Mouse (Mus musculus) neural tube, embryonic 15.5 days (tissue): Measurements from ENCODE around the gene Oscar. TPM values are rescaled to one million over a fixed set of nuclear protein-coding genes. Genes with fewer than 3 reads are reported as not detected.

ENCODE experiments used
- ATAC-seq: fragments of 200-750 bp; cut with Nextera tagmentation; 2 replicates; pipeline ENCODE4 v1.8.0; 2017; ENCODE audit warnings: mild to moderate bottlenecking, moderate TSS enrichment, moderate library complexity; ENCODE audit not compliant: low FRiP score
- H3K27ac ChIP-seq: fragments of 300-500 bp; sonication (generic); replicated peaks from 2 replicates; pipeline ENCODE4 v1.5.1; 2015; ENCODE audit warnings: mild to moderate bottlenecking, inconsistent platforms
- H3K27me3 ChIP-seq: fragments of 300-500 bp; sonication (generic); replicated peaks from 2 replicates; pipeline ENCODE4 v1.6.1; 2015; ENCODE audit warnings: inconsistent platforms
- H3K36me3 ChIP-seq: fragments of 300-500 bp; sonication (generic); 2 replicates; pipeline ENCODE4 v1.6.1; 2015; ENCODE audit warnings: inconsistent platforms
- H3K4me1 ChIP-seq: fragments of 300-500 bp; sonication (generic); 2 replicates; pipeline ENCODE4 v1.6.1; 2015; ENCODE audit warnings: inconsistent platforms
- H3K4me2 ChIP-seq: fragments of 300-500 bp; sonication (generic); 2 replicates; pipeline ENCODE4 v1.6.1; 2015; ENCODE audit warnings: inconsistent platforms, mild to moderate bottlenecking, moderate library complexity
- H3K4me3 ChIP-seq: fragments of 300-500 bp; sonication (generic); replicated peaks from 2 replicates; pipeline ENCODE4 v1.5.1; 2015; ENCODE audit warnings: mild to moderate bottlenecking, inconsistent platforms
- H3K9ac ChIP-seq: fragments of 300-500 bp; sonication (generic); replicated peaks from 2 replicates; pipeline ENCODE4 v1.6.1; 2015; ENCODE audit warnings: mild to moderate bottlenecking, inconsistent platforms
- H3K9me3 ChIP-seq: fragments of 300-500 bp; sonication (generic); replicated peaks from 2 replicates; pipeline ENCODE4 v1.6.1; 2016; ENCODE audit warnings: inconsistent platforms
- WGBS: fragments of 180-500 bp; shearing (Covaris S2); methylation state at CpG from one replicate; pipeline ENCODE4 v1.1.7; 2015; ENCODE audit warnings: mixed read lengths; 5-methylcytosine and 5-hydroxymethylcytosine counted together
- polyA plus RNA-seq: library from polyadenylated mRNA; unstranded; fragments of >200 nt; fragmentation: Nextera tagmentation; extraction: Ambion mirVana; gene quantifications from 2 replicates; pipeline ENCODE4 v1.2.1, GENCODE M21; 2015

Gene Oscar
- polyA plus RNA-seq, 1 experiment from 2014 or later: 0.38 TPM

DNA sequence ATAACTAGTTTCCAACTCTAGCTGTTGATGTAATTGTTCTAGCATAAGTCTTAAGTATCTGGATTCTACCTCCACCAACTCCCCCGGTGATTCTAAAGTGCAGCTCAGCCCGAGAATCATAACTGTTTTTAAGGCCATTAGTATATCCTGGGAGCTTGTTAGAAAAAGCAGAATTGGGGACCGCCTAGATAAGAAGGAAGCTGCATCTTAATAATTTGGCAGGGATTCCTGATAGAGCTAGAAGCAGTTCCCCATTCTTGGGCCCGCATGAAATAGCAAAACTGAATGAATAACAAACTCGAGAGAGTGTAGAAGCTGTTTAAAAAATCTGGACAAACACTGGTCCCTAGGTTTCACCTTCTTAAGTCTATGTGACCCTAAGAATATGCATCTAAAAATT lies 27.5 kb upstream of the Oscar start:
- Histone ChIP-seq H3K27me3 (no peaks in the 10 kb centered on the region), H3K27ac (no peak overlapping the region), H3K4me3 (no peak overlapping the region), H3K9ac (peak overlapping the region; percentile 40; the same call in 1 of the 2 replicates), H3K4me1 (peaks cover 32% of the 10 kb centered on the region), H3K4me2 (peak overlapping the region; percentile 80), H3K36me3 (peaks cover 23% of the 10 kb centered on the region), H3K9me3 (no peaks in the 10 kb centered on the region)
- ATAC-seq: no peak
- WGBS: 71% methylated on average over 5 of the region's 5 CpGs

DNA sequence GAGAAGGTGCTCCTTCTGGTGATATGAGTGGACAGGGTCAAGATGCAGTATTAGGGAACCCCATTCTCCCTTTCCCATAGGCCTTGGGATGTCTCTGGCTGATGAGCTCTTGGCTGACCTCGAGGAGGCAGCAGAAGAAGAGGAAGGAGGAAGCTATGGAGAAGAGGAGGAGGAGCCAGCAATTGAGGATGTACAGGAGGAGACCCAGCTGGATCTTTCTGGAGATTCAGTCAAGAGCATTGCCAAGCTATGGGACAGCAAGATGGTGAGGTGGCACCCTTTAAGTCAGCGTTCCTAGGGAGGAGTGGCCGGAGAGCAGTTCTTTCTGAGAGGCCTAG lies 14.5 kb upstream of the Oscar start:
- Histone ChIP-seq H3K4me1 (peaks cover 34% of the 10 kb centered on the region), H3K9ac (peak overlapping the region; percentile 72), H3K27me3 (no peaks in the 10 kb centered on the region), H3K4me3 (peak overlapping the region; percentile 74), H3K27ac (no peak overlapping the region), H3K9me3 (no peaks in the 10 kb centered on the region), H3K36me3 (peaks cover 35% of the 10 kb centered on the region), H3K4me2 (peak overlapping the region; percentile 99)
- 0 out of 2 replicates have a peak, but pooled peaks have one; percentile 4 for ATAC-seq
- 71% methylated on average over 3 of the region's 3 CpGs for WGBS

DNA sequence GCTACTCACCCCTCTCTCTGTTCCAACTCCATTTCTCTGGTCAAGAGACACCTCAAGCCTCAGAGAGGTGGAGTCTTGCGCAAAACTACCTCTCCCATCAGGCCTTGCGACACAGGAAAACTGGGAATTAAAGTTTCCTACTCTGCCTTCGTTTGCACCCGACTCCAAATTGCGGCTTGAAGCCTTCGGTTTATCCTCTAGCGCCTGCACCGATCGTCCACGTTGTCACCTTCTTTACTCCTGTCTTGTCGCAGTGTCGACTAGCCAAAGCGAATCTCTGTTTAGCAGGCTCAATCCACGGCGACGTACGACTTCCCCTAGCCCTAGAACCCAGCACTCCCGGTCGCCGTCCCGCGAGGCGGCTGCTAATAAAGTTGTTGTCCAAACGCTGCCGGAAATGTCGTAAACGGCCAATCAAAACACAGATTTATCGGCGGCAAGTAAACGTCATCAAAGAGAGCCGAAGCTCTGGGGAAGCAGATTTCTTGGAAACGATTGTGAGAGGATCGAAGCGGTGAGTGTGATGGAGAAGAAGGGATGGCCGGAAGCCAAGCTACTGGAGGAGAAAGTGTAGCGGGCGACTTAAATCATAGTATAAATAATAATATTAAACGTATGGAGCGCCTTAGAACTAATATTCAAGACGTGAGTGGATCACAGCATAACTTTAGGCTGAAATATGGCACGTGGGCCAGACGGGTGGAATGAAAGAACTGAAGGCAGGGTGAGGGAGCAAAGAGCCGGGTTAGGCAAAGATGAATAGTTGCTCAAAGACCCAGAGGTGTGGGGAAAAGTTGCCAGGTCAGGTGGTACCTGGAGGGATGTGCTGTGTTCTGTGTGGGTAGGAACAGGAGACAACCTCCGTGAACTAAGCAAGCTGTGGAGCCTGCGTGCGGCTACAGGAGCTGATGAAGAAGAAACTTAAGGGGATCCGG lies 13.9 kb upstream of the Oscar start, which contains the start of the genes Tfpt and Prpf31:
TSS of gene Tfpt (minus strand) at position 387 of the 935 bp plus-strand sequence.
TSS of gene Prpf31 (plus strand) at position 443 of the 935 bp plus-strand sequence.
- peak within 1 kb of the TSS; percentile 79 for H3K9ac ChIP-seq
- H3K27me3 ChIP-seq: no peaks in the 10 kb centered on the region
- no peaks in the 10 kb centered on the region for H3K9me3 ChIP-seq
- peak; percentile 89 for ATAC-seq
- H3K27ac ChIP-seq: peak within 1 kb of the TSS; percentile 92
- H3K36me3 ChIP-seq: peaks cover 35% of the 10 kb centered on the region
- peak within 1 kb of the TSS; percentile 74 for H3K4me3 ChIP-seq
- H3K4me2 ChIP-seq: peak within 1 kb of the TSS; percentile 99
- H3K4me1 ChIP-seq: peaks cover 34% of the 10 kb centered on the region
- under 1% methylated on average over 47 of the region's 47 CpGs for WGBS

DNA sequence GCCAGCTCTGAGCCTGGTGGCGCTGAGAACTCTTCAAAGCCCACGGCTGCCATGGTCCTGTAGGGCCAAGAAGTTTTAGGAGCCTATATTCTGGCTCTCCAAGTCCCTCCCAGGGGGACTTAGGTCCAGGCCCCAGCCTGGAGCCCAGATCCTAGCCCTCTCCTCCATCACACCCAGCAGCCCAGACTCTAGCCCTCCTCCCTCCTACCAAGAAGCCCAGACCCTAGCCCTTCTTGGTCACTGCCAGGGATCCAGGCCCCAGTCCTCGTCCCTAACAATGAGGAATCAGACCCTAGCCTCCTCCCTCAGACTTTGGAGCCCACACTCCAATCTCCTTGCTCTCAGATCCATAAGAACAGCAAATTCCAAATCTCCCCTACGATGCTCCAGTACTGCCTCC lies 13.1 kb upstream of the Oscar start:
- Histone ChIP-seq H3K27me3 (no peaks in the 10 kb centered on the region), H3K36me3 (peaks cover 36% of the 10 kb centered on the region), H3K4me2 (peak overlapping the region; percentile 99), H3K9me3 (no peaks in the 10 kb centered on the region), H3K9ac (peak overlapping the region; percentile 79), H3K4me3 (peak overlapping the region; percentile 74), H3K4me1 (peaks cover 34% of the 10 kb centered on the region), H3K27ac (peak overlapping the region; percentile 92)
- peak; percentile 51 for ATAC-seq
- 28% methylated on average over 4 of the region's 4 CpGs for WGBS

DNA sequence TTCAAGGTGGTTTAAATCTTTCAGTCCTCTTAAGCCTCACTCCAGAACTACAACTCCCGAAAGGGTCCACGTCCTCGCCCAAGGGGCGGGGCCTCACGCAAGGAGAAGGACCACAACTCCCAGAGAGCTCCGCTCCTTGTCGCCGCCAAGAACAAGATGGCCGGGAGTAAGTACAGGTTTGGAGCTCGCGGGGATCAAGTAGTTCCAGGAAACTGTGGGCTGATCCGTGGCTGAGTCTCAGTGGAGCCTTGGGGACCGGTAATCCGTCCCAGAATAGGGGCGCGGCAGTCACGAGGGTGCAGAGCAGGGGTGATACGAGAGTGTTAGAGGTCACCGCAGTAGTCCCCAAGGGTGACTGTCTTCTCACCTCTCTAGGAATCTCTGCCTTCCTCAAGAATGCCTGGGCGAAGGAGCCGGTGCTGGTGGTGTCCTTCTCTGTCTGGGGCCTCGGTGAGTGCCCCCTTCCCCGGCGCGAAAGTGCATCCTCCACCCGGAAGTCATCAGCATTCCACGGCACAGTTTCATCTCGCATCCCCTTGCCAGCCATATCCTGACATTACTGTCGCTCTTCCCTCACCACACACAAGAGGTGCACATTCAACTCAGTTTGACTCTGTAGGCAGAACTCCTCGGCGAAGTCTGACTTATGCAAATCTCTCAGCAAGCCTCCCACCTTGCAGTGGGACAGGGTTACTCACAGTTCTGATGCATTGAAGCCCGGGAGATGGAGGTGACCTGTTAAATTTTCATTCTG lies 1.5 kb upstream of the Oscar start, which contains the start of gene Ndufa3:
TSS of gene Ndufa3 (plus strand) at position 132 of the 754 bp plus-strand sequence.
- Histone ChIP-seq H3K4me3 (peak within 1 kb of the TSS; percentile 64), H3K27me3 (no peaks in the 10 kb centered on the region; the same call in 1 of the 2 replicates), H3K9ac (peak within 1 kb of the TSS; percentile 69), H3K27ac (peak within 1 kb of the TSS; percentile 83), H3K36me3 (peaks cover 24% of the 10 kb centered on the region), H3K4me1 (peaks cover 19% of the 10 kb centered on the region), H3K4me2 (peak within 1 kb of the TSS; percentile 84), H3K9me3 (no peaks in the 10 kb centered on the region)
- WGBS: 1% methylated on average over 32 of the region's 32 CpGs
- ATAC-seq: peak; percentile 96

DNA sequence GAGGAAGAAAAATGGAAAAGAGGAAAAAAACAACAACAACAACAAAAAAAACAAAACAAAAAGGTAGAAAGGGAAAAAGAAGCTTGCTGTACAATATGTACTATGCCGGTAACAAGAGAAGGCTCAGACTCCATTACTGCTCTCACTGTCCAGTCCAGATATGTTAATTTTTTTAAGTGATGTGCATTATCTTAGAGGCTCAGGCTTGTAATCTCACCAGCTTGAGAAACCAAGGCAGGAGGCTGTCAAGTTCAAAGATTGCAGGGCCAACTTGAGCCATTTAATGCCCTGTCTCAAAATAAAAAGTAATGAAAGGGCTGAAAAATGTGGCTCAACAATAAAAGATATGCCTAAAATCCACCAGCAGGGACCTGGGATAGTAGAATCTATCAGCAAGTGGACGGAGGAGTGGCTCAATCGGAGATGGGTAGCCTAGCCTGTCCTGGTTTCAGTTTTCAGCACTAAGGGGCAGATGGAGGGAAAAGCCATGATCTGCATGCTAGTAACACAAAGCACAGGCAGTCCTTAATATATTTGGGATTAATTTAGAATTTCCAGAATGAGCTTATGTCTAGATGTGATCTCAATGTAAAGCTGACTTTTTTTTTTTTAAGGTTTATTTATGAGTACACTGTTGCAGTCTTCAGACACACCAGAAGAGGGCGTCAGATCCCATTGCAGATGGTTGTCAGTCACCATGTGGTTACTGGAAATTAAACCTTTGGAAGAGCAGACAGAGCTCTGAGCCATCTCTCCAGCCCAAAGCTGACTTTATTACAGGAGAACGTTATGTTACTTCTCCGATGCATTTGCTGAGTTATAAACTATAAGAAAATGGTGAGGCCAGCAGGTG lies 658 bp upstream of the Oscar start:
- WGBS: 43% methylated on average over 6 of the region's 6 CpGs
- peak; percentile 63 for ATAC-seq

DNA sequence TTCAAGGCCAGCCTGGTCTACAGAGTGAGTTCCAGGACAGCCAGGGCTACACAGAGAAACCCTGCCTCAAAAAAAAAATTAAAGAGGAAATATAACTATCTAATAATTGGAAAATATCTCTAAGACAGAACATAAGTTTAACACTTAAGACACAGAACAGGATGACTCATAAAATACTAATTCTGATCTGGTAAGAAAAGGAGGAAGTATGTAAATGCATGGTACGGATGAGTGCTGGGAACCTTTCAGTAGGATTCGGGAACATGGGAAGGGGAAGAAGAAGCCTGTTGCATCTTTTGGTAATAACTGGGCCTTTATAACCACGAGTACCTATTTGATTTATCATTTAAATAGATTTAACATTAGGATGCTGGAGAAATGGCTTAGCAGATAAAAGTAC lies 1.9 kb downstream of the Oscar start:
- H3K27me3 ChIP-seq: no peaks in the 10 kb centered on the region; the same call in 1 of the 2 replicates
- H3K4me2 ChIP-seq: no peak overlapping the region
- 84% methylated on average over 3 of the region's 3 CpGs for WGBS
- H3K4me1 ChIP-seq: peaks cover 19% of the 10 kb centered on the region
- H3K4me3 ChIP-seq: no peak overlapping the region
- no peak for ATAC-seq
- peaks cover 1% of the 10 kb centered on the region; the same call in 1 of the 2 replicates for H3K36me3 ChIP-seq
- H3K9me3 ChIP-seq: no peaks in the 10 kb centered on the region
- H3K9ac ChIP-seq: no peak overlapping the region
- no peak overlapping the region for H3K27ac ChIP-seq

More for the DNA sequence above, 658 bp upstream of the Oscar start:
- Histone ChIP-seq H3K4me2 (peak overlapping the region; percentile 84), H3K27ac (peak overlapping the region; percentile 64; the same call in 1 of the 2 replicates), H3K4me3 (peak overlapping the region; percentile 64), H3K36me3 (peaks cover 18% of the 10 kb centered on the region), H3K27me3 (no peaks in the 10 kb centered on the region; the same call in 1 of the 2 replicates), H3K9ac (no peak overlapping the region), H3K9me3 (no peaks in the 10 kb centered on the region), H3K4me1 (peaks cover 19% of the 10 kb centered on the region)

DNA sequence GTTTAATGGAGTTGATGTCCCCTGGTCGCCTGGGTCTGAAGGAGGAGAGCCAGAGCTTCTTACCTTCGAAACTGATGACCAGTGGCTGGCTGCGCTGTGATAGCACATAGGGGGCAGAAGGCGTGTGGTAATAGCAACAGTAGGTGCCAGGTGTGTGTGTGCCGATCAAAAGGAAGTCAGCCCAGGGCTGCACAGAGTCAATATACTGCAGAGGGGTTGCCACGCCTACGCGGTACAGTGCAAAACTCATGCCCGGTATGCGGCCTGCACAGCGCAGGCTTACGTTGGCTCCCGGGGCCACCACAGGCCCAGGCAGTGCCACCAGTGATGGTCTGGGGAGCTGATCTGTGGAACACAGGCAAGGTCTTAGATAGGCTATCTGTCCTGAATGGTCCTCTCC lies 5.0 kb downstream of the Oscar start:
- no peaks in the 10 kb centered on the region for H3K36me3 ChIP-seq
- H3K4me2 ChIP-seq: no peak overlapping the region
- no peak for ATAC-seq
- WGBS: 91% methylated on average over 13 of the region's 13 CpGs
- no peak overlapping the region for H3K9ac ChIP-seq
- no peak overlapping the region for H3K4me3 ChIP-seq
- H3K4me1 ChIP-seq: no peaks in the 10 kb centered on the region
- no peaks in the 10 kb centered on the region; the same call in 1 of the 2 replicates for H3K27me3 ChIP-seq
- H3K9me3 ChIP-seq: no peaks in the 10 kb centered on the region
- H3K27ac ChIP-seq: no peak overlapping the region

DNA sequence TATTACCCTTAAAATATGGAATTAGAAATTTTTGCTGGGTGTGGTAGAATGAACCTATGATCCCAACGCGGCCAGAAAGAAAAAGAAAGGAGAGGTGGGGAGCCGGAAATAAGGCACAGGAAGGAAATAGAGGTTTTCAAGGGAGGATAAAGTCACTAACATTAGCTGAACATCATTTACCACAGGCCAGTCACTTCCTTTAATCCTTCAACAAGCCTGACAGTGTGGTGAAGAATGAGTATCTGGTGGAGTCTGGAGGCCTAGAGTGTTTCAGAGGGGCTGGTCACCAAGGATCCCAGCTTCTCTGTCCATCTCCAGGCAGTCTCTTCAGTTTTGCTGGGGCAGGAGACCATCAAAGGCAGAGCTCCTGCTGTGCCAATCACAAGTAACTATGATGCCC lies 5.5 kb downstream of the Oscar start:
- 94% methylated on average over 3 of the region's 3 CpGs for WGBS
- no peak overlapping the region for H3K4me2 ChIP-seq
- no peaks in the 10 kb centered on the region for H3K36me3 ChIP-seq
- no peak overlapping the region for H3K9ac ChIP-seq
- no peaks in the 10 kb centered on the region for H3K4me1 ChIP-seq
- H3K27ac ChIP-seq: no peak overlapping the region
- H3K9me3 ChIP-seq: no peaks in the 10 kb centered on the region
- no peak overlapping the region for H3K4me3 ChIP-seq
- ATAC-seq: no peak
- H3K27me3 ChIP-seq: no peaks in the 10 kb centered on the region; the same call in 1 of the 2 replicates

DNA sequence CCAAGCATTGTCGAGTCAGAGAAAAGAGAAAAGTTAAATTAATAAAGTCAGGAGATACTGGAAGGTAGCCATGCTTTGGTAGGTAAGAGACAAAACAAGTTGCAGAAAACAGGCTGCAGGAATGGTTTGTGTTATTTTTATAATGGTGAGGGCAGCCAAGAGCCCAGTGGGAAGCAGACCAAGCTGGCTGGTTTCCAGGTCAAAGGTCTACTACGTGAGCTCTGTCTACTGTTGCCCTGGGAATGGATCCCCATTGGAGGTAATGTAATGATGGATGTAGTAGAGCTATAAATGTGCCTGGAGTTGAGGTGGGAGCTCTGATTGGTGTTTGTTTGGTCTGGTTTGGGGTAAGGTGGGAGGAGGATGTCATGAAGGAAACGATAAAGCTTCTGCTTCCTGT lies 6.9 kb downstream of the Oscar start:
- H3K27me3 ChIP-seq: no peaks in the 10 kb centered on the region; the same call in 1 of the 2 replicates
- H3K4me3 ChIP-seq: no peak overlapping the region
- H3K4me1 ChIP-seq: no peaks in the 10 kb centered on the region
- no peak overlapping the region for H3K4me2 ChIP-seq
- no peak overlapping the region for H3K9ac ChIP-seq
- WGBS: 61% methylated on average over 3 of the region's 3 CpGs
- ATAC-seq: no peak
- H3K9me3 ChIP-seq: no peaks in the 10 kb centered on the region
- no peak overlapping the region for H3K27ac ChIP-seq
- no peaks in the 10 kb centered on the region for H3K36me3 ChIP-seq

DNA sequence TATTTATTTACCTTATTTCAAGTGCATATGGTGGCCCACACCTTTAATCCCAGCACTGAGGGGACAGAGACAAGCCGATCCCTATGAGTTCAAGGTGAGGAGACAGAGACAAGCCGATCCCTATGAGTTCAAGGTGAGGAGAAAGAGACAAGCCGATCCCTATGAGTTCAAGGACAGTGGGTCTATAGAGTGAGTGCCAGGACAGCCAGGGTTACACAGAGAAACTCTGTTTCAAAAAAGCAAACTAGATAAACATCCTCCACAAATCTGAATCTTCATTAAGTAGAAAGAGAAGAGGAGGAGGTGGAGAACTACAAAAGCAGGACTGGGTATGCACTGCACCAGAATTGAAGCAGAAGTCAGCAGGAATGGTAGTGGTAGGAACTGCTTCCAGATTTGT lies 7.3 kb downstream of the Oscar start:
- Histone ChIP-seq H3K27me3 (no peaks in the 10 kb centered on the region; the same call in 1 of the 2 replicates), H3K36me3 (no peaks in the 10 kb centered on the region), H3K4me2 (no peak overlapping the region), H3K9me3 (no peaks in the 10 kb centered on the region), H3K9ac (no peak overlapping the region), H3K27ac (no peak overlapping the region), H3K4me3 (no peak overlapping the region), H3K4me1 (no peaks in the 10 kb centered on the region)
- no peak for ATAC-seq
- WGBS: 93% methylated on average over 3 of the region's 3 CpGs
